Comparison of ENCODE assay signal across 9 mouse cellular contexts in genomic region chr15:99341102-99341501, GRCm38 (mm10). TPM values are rescaled to one million over a fixed set of nuclear protein-coding genes. Genes with fewer than 3 reads are reported as not detected.
DNase-seq lines count a peak whose midpoint lies in the region; ATAC-seq and TF ChIP-seq lines count a peak whose summit lies in the region.
"Had no signal": no experiment of that assay in that cellular context is flagged by ENCODE, and none has a peak within 500 bp of the region (broad histone marks: within the 10 kb centered on the region; RNA-seq: fewer than 3 reads in every experiment).

No protein-coding gene starts in this region.

- H3K27me3 ChIP-seq in kidney, embryonic 15.5 days = no peaks in the 10 kb centered on the region
- no peaks in the 10 kb centered on the region for H3K27me3 ChIP-seq in midbrain, embryonic 11.5 days (ENCODE audit: control insufficient read depth, insufficient read depth, low read length)

- ATAC-seq in kidney, embryonic 15.5 days (replicated peaks; ENCODE audit: low FRiP score) = no peak
- ATAC-seq in midbrain, embryonic 11.5 days (ENCODE audit: low FRiP score) = no peak

- peak overlapping the region; percentile 59 for H3K27ac ChIP-seq in kidney, embryonic 15.5 days
- H3K27ac ChIP-seq in bone marrow, adult 2 months (ENCODE audit: control insufficient read depth, insufficient read depth, low read depth, low read length, poor library complexity) = peak overlapping the region; percentile 51
- H3K27ac ChIP-seq in midbrain, embryonic 11.5 days (ENCODE audit: low read depth, low read length) = no peak overlapping the region

- H3K4me2 ChIP-seq in kidney, embryonic 15.5 days = no peak overlapping the region
- H3K4me2 ChIP-seq in midbrain, embryonic 11.5 days = no peak overlapping the region

- TF ChIP-seq CTCF in bone marrow, adult 2 months (IDR thresholded peaks at IDR 0.05; ENCODE audit: control insufficient read depth, insufficient read depth, low read length) = no peak

- TF ChIP-seq POLR2A in bone marrow, adult 2 months (IDR thresholded peaks at IDR 0.05; ENCODE audit: borderline replicate concordance, control insufficient read depth, low read depth, low read length) = no peak

- H3K4me3 ChIP-seq in kidney, embryonic 15.5 days (replicated peaks) = no peak overlapping the region
- no peak overlapping the region for H3K4me3 ChIP-seq in bone marrow, adult 2 months (replicated peaks; ENCODE audit: control insufficient read depth, low read depth, low read length)
- no peak overlapping the region for H3K4me3 ChIP-seq in midbrain, embryonic 11.5 days (ENCODE audit: low read depth, low read length)

- H3K9ac ChIP-seq in kidney, embryonic 15.5 days = no peak overlapping the region
- no peak overlapping the region for H3K9ac ChIP-seq in midbrain, embryonic 11.5 days (ENCODE audit: low read length)

- no peaks in the 10 kb centered on the region for H3K9me3 ChIP-seq in kidney, embryonic 15.5 days (replicated peaks)
- no peaks in the 10 kb centered on the region for H3K9me3 ChIP-seq in midbrain, embryonic 11.5 days (ENCODE audit: control insufficient read depth, low read length)

- WGBS in kidney, embryonic 15.5 days = 79% methylated on average over 3 of the region's 3 CpGs
- 4% methylated on average over 3 of the region's 3 CpGs for WGBS in bone marrow, adult 2 months
- 99% methylated on average over 3 of the region's 3 CpGs for WGBS in midbrain, embryonic 11.5 days

- H3K36me3 ChIP-seq in kidney, embryonic 15.5 days = peaks cover 2% of the 10 kb centered on the region; the same call in 1 of the 2 replicates
- no peaks in the 10 kb centered on the region for H3K36me3 ChIP-seq in midbrain, embryonic 11.5 days (ENCODE audit: control insufficient read depth, insufficient read depth, low read length)

- DNase-seq in kidney, adult 18-20 months = no peak
- DNase-seq in lung, postnatal 36 days = peak; percentile 71
- peak; percentile 56 for DNase-seq in thymus, postnatal 0 days (ENCODE audit: low spot score)
- no peak for DNase-seq in midbrain, embryonic 11.5 days (ENCODE audit: low spot score, missing footprints)
- no peak for DNase-seq in cerebellum, postnatal 36 days
- DNase-seq in layer of hippocampus, adult 9-10 months (ENCODE audit: low spot score) = no peak

- peaks cover 92% of the 10 kb centered on the region for H3K4me1 ChIP-seq in kidney, embryonic 15.5 days
- peaks cover 22% of the 10 kb centered on the region for H3K4me1 ChIP-seq in bone marrow, adult 2 months (ENCODE audit: control insufficient read depth, insufficient read depth, low read length)
- H3K4me1 ChIP-seq in midbrain, embryonic 11.5 days (ENCODE audit: control insufficient read depth, insufficient read depth, low read length) = peaks cover 3% of the 10 kb centered on the region; the same call in 1 of the 2 replicates

RNA-seq across cellular contexts. Expression of gene Fmnl3, which starts 29.2 kb away (rescaled TPM):
- polyA plus RNA-seq in kidney, embryonic 15.5 days (2015; fragmentation: Nextera tagmentation; extraction: Ambion mirVana) = 31.7 and 32.4 TPM in 2 replicates
- 13.0 and 17.7 TPM in 2 replicates for polyA plus RNA-seq in bone marrow, adult 2 months (2011; ENCODE audit: insufficient read depth, insufficient read length, low replicate concordance, missing spikeins)
- polyA plus RNA-seq in thymus, postnatal 0 days (2015; fragmentation: Nextera tagmentation; extraction: Ambion mirVana) = 21.2 and 22.3 TPM in 2 replicates
- 8.6 and 8.9 TPM in 2 replicates for polyA plus RNA-seq in midbrain, embryonic 11.5 days (2014; fragmentation: Nextera tagmentation; extraction: Ambion mirVana)

RNA-seq across cellular contexts. Expression of gene Fam186b, which starts 45.4 kb away (rescaled TPM):
- 0.21 and 0.43 TPM in 2 replicates for polyA plus RNA-seq in kidney, embryonic 15.5 days (2015; fragmentation: Nextera tagmentation; extraction: Ambion mirVana)
- not detected in 2 replicates for polyA plus RNA-seq in bone marrow, adult 2 months (2011; ENCODE audit: insufficient read depth, insufficient read length, low replicate concordance, missing spikeins)
- polyA plus RNA-seq in thymus, postnatal 0 days (2015; fragmentation: Nextera tagmentation; extraction: Ambion mirVana) = 0.05 and 0.08 TPM in 2 replicates
- 0.19 TPM in 1 of 2 replicates, not detected in the other for polyA plus RNA-seq in midbrain, embryonic 11.5 days (2014; fragmentation: Nextera tagmentation; extraction: Ambion mirVana)
- polyA plus RNA-seq: limb, embryonic 11.5 days had no signal

RNA-seq across cellular contexts. Expression of gene Prpf40b, which starts 46.2 kb away (rescaled TPM):
- 56.4 and 66.5 TPM in 2 replicates for polyA plus RNA-seq in kidney, embryonic 15.5 days (2015; fragmentation: Nextera tagmentation; extraction: Ambion mirVana)
- 7.9 and 16.0 TPM in 2 replicates for polyA plus RNA-seq in bone marrow, adult 2 months (2011; ENCODE audit: insufficient read depth, insufficient read length, low replicate concordance, missing spikeins)
- 13.0 and 14.0 TPM in 2 replicates for polyA plus RNA-seq in thymus, postnatal 0 days (2015; fragmentation: Nextera tagmentation; extraction: Ambion mirVana)
- polyA plus RNA-seq in midbrain, embryonic 11.5 days (2014; fragmentation: Nextera tagmentation; extraction: Ambion mirVana) = 41.5 and 41.6 TPM in 2 replicates

RNA-seq across cellular contexts. Expression of gene Tmbim6, which starts 51.6 kb away (rescaled TPM):
- polyA plus RNA-seq in kidney, embryonic 15.5 days (2015; fragmentation: Nextera tagmentation; extraction: Ambion mirVana) = 502 and 516 TPM in 2 replicates
- 93.5 and 146 TPM in 2 replicates for polyA plus RNA-seq in bone marrow, adult 2 months (2011; ENCODE audit: insufficient read depth, insufficient read length, low replicate concordance, missing spikeins)
- 398 and 433 TPM in 2 replicates for polyA plus RNA-seq in thymus, postnatal 0 days (2015; fragmentation: Nextera tagmentation; extraction: Ambion mirVana)
- polyA plus RNA-seq in midbrain, embryonic 11.5 days (2014; fragmentation: Nextera tagmentation; extraction: Ambion mirVana) = 228 and 248 TPM in 2 replicates

Comparison
In these comparisons a context has a peak if more than half of its experiments do, and no peak if none do; other contexts are left out.
1. DNase-seq: peak in lung, postnatal 36 days (single experiment) and thymus, postnatal 0 days (single experiment); none in kidney, adult 18-20 months (single experiment), midbrain, embryonic 11.5 days (single experiment), cerebellum, postnatal 36 days (0 of 2) and layer of hippocampus, adult 9-10 months (single experiment).